Mouse (Mus musculus) heart, embryonic 14.5 days (tissue): ENCODE data around the gene Abcc4. TPM values are rescaled to one million over a fixed set of nuclear protein-coding genes. Genes with fewer than 3 reads are reported as not detected.
A peak's percentile ranks its signal among the peaks of the same experiment; 100 is the strongest.

Experiments used
- ATAC-seq: fragments of 200-750 bp; cut with Nextera tagmentation; 2 replicates; pipeline ENCODE4 v1.8.0; 2017; ENCODE audit warnings: low read depth, moderate TSS enrichment; ENCODE audit not compliant: insufficient number of reproducible peaks, insufficient read depth, low FRiP score
- H3K27ac ChIP-seq, 2 experiments: fragments of 200-500 bp in 1 of 2; fragments of 300-500 bp in 1 of 2; sonication (generic) in 1 of 2; replicated peaks in 1 of 2; 2 replicates each; pipeline ENCODE4 v1.5.1; 2012 to 2014; ENCODE audit warnings: low read depth in 2 of 2, low read length in 2 of 2, control low read depth in 1 of 2, mild to moderate bottlenecking in 1 of 2, mixed read lengths in 1 of 2; ENCODE audit not compliant: control insufficient read depth in 1 of 2, insufficient read depth in 1 of 2
- H3K27me3 ChIP-seq: fragments of 300-500 bp; sonication (generic); 2 replicates; pipeline ENCODE4 v1.6.1; 2014; ENCODE audit warnings: mild to moderate bottlenecking, low read length, control low read depth; ENCODE audit not compliant: control insufficient read depth, insufficient read depth
- H3K36me3 ChIP-seq: fragments of 300-500 bp; sonication (generic); 2 replicates; pipeline ENCODE4 v1.6.1; 2014; ENCODE audit warnings: mild to moderate bottlenecking, control low read depth, low read length, mixed read lengths; ENCODE audit not compliant: control insufficient read depth, insufficient read depth
- H3K4me1 ChIP-seq, 2 experiments: fragments of 200-500 bp in 1 of 2; fragments of 300-500 bp in 1 of 2; sonication (generic) in 1 of 2; 2 replicates each; pipeline ENCODE4 v1.6.1; 2012 to 2014; ENCODE audit warnings: low read length in 2 of 2, control low read depth in 1 of 2, mixed read lengths in 1 of 2; ENCODE audit not compliant: control insufficient read depth in 2 of 2, insufficient read depth in 2 of 2
- H3K4me2 ChIP-seq: fragments of 300-500 bp; sonication (generic); 2 replicates; pipeline ENCODE4 v1.6.1; 2014; ENCODE audit warnings: mild to moderate bottlenecking, low read length
- H3K4me3 ChIP-seq, 2 experiments: fragments of 200-500 bp in 1 of 2; fragments of 300-500 bp in 1 of 2; sonication (generic) in 1 of 2; 2 replicates each; pipeline ENCODE4 v1.5.1; 2012 to 2014; ENCODE audit warnings: low read length in 2 of 2, mild to moderate bottlenecking in 2 of 2, control low read depth in 1 of 2, low read depth in 1 of 2, moderate library complexity in 1 of 2; ENCODE audit not compliant: control insufficient read depth in 1 of 2, insufficient read depth in 1 of 2
- H3K9ac ChIP-seq: fragments of 300-500 bp; sonication (generic); 2 replicates; pipeline ENCODE4 v1.6.1; 2014; ENCODE audit warnings: mild to moderate bottlenecking, low read length
- H3K9me3 ChIP-seq: fragments of 300-500 bp; sonication (generic); 2 replicates; pipeline ENCODE4 v1.6.1; 2016; ENCODE audit warnings: low read length, control low read depth; ENCODE audit not compliant: control insufficient read depth
- WGBS: fragments of 180-500 bp; shearing (Covaris S2); extraction: QIAGEN DNeasy Blood & Tissue Kit; methylation state at CpG from one replicate; pipeline ENCODE4 v1.1.7; 2014; 5-methylcytosine and 5-hydroxymethylcytosine counted together
- polyA plus RNA-seq: library from polyadenylated mRNA; unstranded; fragments of >200 nt; fragmentation: Nextera tagmentation; extraction: Ambion mirVana; gene quantifications from 2 replicates; pipeline ENCODE4 v1.2.1, GENCODE M21; 2014

Abcc4 gene
- polyA plus RNA-seq, 1 experiment from 2014 or later = 1.8 TPM

DNA sequence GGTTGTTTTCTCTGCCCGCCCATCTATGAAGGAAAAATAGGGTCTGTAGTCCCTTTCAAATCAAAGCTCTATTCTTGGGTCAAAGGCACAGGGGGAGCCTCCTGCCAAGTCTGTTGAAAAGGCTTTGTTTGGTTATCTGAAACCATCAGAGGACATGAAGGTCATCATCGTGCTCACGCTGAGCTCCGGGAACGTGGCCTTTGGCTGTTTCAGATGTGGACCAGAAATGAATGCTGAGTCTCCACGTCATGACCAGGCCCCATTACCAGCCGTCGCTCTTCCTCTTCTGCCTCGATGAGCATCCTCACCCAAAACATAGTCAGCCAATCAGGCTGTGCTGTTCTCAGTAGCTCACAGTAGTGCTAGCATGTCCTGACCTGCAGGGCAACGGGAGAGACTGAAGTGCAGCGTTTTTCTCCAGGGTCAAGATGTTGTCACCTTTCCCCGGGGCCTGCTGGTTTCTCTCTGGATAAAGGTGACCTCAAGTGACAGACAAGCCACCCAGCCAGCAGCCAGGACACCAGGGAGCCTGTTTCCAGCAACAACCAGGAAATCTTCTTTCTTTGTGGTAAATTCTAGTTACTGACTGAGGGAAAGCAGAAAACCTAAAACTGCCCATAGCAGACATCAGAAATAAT is 31.4 kb upstream of the Abcc4 start:
- Histone ChIP-seq H3K27me3 (no peaks in the 10 kb centered on the region), H3K36me3 (no peaks in the 10 kb centered on the region), H3K9me3 (peaks cover 8% of the 10 kb centered on the region), H3K4me3 (no peak overlapping the region), H3K4me1 (peaks cover 4 to 6% of the 10 kb centered on the region in 2 experiments; a peak in 3 of 4 replicates), H3K4me2 (no peak overlapping the region), H3K27ac (no peak overlapping the region), H3K9ac (no peak overlapping the region)
- ATAC-seq = no peak
- WGBS = 21% methylated on average over 12 of the region's 12 CpGs

DNA sequence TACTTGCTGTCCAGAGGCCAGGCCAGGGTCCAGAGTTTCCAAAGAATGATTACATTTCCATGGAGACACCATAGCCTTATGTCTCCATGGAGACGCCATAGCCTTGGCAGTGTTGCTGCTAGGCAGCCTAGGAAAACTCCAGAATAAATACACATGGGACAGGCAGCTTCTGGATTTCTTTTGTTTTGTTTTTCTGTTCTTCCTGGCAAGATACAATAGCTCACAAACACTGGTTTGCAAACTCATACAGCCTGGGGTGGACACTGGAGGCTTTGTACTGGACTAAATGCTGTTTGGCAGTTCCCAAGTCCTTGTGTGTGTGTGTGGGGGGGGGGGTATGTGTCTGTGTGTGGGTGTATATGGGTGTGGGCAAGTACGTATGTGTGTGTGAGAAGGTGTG is 29.1 kb upstream of the Abcc4 start:
- Histone ChIP-seq H3K9me3 (peaks cover 5% of the 10 kb centered on the region; the same call in 1 of the 2 replicates), H3K4me2 (no peak overlapping the region), H3K4me1 (peaks cover 4 to 6% of the 10 kb centered on the region in 2 experiments; a peak in 3 of 4 replicates), H3K36me3 (no peaks in the 10 kb centered on the region), H3K4me3 (no peak overlapping the region), H3K27me3 (no peaks in the 10 kb centered on the region), H3K27ac (no peak overlapping the region), H3K9ac (no peak overlapping the region)
- ATAC-seq = no peak
- 64% methylated on average over 2 of the region's 2 CpGs for WGBS

DNA sequence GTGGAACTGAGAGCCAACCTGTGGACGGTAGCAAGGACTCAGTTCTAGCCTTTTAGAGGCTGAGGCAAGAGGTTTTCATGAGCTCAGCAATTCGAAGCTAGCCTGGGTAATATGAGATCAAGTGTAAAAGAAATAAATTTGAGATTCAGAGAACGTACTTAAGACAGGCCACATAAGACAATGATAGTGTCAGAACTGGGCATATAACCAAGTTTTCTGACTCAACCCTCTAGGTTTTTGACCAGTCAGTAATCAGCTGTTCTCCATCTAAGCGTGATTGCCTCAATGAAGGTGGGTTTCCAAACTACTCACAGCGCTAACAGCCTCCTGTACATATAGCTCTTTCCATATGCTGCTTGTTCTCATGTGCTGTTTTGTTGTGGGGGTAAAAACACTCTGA is 27.1 kb upstream of the Abcc4 start:
- Histone ChIP-seq H3K27ac (no peak overlapping the region), H3K4me2 (no peak overlapping the region), H3K9ac (no peak overlapping the region), H3K4me3 (no peak overlapping the region), H3K9me3 (no peaks in the 10 kb centered on the region), H3K36me3 (no peaks in the 10 kb centered on the region), H3K4me1 (peaks cover 4 to 6% of the 10 kb centered on the region in 2 experiments; a peak in 3 of 4 replicates), H3K27me3 (no peaks in the 10 kb centered on the region)
- ATAC-seq = no peak
- 80% methylated on average over 5 of the region's 5 CpGs for WGBS

DNA sequence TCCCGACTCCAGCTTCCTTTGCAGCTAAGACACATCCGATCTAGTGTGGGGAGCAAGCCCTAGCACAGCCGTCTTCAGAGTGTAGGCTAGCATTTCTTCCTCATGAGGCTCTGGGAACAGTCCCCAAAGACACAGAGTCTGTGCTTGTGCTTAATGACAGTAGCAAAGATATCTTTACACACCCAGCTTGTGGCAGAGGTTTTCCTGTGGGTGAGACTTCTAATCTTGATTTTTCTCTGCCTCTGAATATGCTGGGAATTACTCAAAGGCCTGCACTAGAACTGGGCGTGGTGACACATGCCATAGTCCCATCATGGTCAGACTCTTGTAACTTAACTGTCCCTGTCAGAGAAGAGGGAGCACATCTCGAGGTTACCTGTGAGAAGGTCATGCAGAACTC is 24.6 kb upstream of the Abcc4 start:
- WGBS = 76% methylated on average over 5 of the region's 5 CpGs
- H3K9me3 ChIP-seq = no peaks in the 10 kb centered on the region
- ATAC-seq = no peak
- no peaks in the 10 kb centered on the region for H3K4me1 ChIP-seq
- no peak overlapping the region for H3K27ac ChIP-seq
- no peaks in the 10 kb centered on the region for H3K27me3 ChIP-seq
- H3K9ac ChIP-seq = no peak overlapping the region
- no peaks in the 10 kb centered on the region for H3K36me3 ChIP-seq
- H3K4me2 ChIP-seq = no peak overlapping the region
- H3K4me3 ChIP-seq = no peak overlapping the region

DNA sequence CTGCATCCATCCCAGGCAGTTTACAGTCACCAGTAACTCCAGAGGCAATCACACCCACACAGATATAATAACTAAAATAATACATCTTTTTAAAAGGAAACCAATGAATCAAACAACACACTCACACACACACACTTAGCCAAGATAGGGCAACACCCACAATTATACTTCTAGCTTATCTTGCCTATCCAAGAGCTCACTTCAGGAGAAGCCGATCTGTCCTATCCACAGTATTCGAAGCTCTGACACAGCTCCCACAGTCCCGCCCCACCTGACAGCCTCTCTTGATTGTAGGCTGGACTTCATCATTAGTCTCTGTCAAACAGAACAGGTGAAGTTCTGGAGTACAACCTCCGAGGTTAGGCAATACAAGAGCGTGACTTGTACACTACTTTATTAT is 19.4 kb upstream of the Abcc4 start:
- 65% methylated on average over 5 of the region's 5 CpGs for WGBS
- no peak overlapping the region for H3K9ac ChIP-seq

DNA sequence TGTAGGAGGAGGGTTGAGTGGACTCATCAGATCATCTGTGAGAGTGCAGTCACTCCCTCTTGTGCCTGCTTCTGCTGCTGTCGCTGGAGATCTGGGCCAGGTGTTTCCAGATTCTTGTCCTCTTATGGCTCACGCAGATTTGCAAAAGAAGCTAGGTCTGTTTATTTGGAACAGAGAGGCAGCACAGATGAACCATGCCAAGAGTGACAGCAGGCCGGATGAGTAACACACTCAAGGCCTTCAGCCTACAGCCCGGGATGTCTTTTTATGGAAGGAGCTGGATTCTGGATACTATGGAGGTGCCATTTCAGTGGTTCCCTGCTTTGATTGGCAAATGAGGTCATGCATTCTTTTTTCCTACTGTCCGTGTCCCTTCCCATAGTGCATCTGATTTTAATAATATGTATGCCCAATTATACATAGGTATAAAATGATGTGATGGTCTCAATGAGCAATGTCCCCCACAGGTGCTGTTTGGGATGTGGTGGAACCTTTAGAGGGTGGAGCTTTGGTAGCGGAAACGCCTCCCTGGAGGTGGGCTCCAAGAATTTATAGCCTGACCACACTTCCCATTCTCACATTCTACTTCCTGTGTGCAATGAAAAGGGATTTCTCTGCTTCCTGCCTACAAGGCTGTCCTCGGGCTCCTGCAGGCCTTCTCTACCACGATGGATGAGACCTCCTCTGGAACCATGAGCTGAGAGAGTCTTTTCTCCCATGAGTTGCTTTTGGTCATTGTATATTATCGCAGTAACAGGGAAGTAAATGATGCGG is 18.1 kb upstream of the Abcc4 start:
- H3K27me3 ChIP-seq = no peaks in the 10 kb centered on the region
- no peaks in the 10 kb centered on the region for H3K9me3 ChIP-seq
- 78% methylated on average over 11 of the region's 11 CpGs for WGBS
- H3K27ac ChIP-seq = no peak overlapping the region
- no peaks in the 10 kb centered on the region for H3K36me3 ChIP-seq
- peaks cover 6 to 7% of the 10 kb centered on the region in 2 experiments; a peak in 3 of 4 replicates for H3K4me1 ChIP-seq
- H3K4me2 ChIP-seq = no peak overlapping the region
- H3K9ac ChIP-seq = no peak overlapping the region
- ATAC-seq = no peak
- no peak overlapping the region for H3K4me3 ChIP-seq

More for the DNA sequence above, 19.4 kb upstream of the Abcc4 start:
- no peak overlapping the region for H3K4me3 ChIP-seq
- no peaks in the 10 kb centered on the region for H3K4me1 ChIP-seq
- no peaks in the 10 kb centered on the region for H3K36me3 ChIP-seq
- H3K9me3 ChIP-seq = no peaks in the 10 kb centered on the region
- ATAC-seq = no peak
- no peak overlapping the region for H3K27ac ChIP-seq
- no peak overlapping the region for H3K4me2 ChIP-seq
- no peaks in the 10 kb centered on the region for H3K27me3 ChIP-seq

DNA sequence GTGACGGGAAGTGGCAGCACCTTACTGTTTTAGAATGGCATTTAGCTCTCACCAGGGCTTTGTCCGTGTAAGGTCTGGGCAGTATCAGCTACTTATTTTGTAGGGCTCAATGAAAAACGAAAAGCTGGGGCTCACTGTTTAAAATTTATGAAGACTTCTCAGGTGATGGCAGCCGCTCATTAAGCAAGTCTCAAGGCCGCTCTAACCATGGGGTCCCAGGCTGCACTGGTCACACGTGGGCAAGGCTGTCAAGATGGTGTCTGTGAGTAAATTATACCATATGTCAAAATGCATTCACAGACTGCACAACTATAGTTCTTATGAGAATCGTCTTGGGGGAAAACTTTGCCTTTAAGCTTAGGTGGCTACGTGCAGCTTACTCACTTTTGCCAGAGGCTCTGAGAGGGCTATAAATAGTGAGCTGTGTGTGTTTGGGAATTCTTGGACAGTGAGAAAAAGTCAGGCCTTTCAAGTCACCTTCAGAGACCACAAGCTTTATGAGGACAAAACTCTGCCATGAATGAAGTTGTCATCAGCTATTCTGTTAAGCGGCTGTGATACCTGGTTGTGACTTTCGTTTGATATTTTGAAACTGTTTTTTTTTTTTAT is 13.7 kb upstream of the Abcc4 start:
- Histone ChIP-seq H3K36me3 (no peaks in the 10 kb centered on the region), H3K9ac (no peak overlapping the region), H3K4me1 (peaks cover 6 to 7% of the 10 kb centered on the region in 2 experiments; a peak in 3 of 4 replicates), H3K4me2 (peak overlapping the region; percentile 21; the same call in 1 of the 2 replicates), H3K4me3 (no peak overlapping the region), H3K27ac (peak overlapping the region; percentile 72 to 73), H3K9me3 (no peaks in the 10 kb centered on the region), H3K27me3 (no peaks in the 10 kb centered on the region)
- WGBS = 52% methylated on average over 10 of the region's 10 CpGs
- ATAC-seq = no peak
